Mouse (Mus musculus) liver, adult 10 weeks (tissue): Measurements from ENCODE around the gene Prrc2b. TPM values are rescaled to one million over a fixed set of nuclear protein-coding genes. Genes with fewer than 3 reads are reported as not detected.

Experiments used
- polyA plus RNA-seq: library from polyadenylated mRNA; stranded (reverse); fragments of 350-450 nt; fragmentation: Illumina TruSeq; extraction: RNeasy Lipid Tissue Mini Kit (QIAGEN cat#74804); gene quantifications from one replicate; pipeline ENCODE4 v1.2.3, GENCODE M21; 2014; ENCODE audit warnings: low read depth, low replicate concordance

The Prrc2b gene
- 7.5 TPM for polyA plus RNA-seq

GRCm38 (mm10) chr2:32150924-32151659 lies at the start of gene Prrc2b:
Gene Prrc2b (plus strand): TSS chr2:32151082.

GRCm38 (mm10) chr2:32235886-32236759 lies 85.2 kb downstream of the Prrc2b start, which contains the start of gene Pomt1:
Gene Pomt1 (plus strand): TSS chr2:32236590.

GRCm38 (mm10) chr2:32259657-32260417 lies 109.0 kb downstream of the Prrc2b start, which contains the start of gene Uck1:
Gene Uck1 (minus strand): TSS chr2:32260159.

Other genes with a start within 250 kb of the Prrc2b start
- gene Aif1l, start 200.9 kb upstream of the Prrc2b start, polyA plus RNA-seq, result 0.56 TPM
- 11.0 TPM for gene Nup214, start 176.6 kb upstream of the Prrc2b start, polyA plus RNA-seq
- 0.19 TPM for gene Fam78a, start 66.2 kb upstream of the Prrc2b start, polyA plus RNA-seq
- not detected for gene Plpp7, start 55.6 kb upstream of the Prrc2b start, polyA plus RNA-seq
- 4.2 TPM for gene Pomt1, start 85.5 kb downstream of the Prrc2b start, polyA plus RNA-seq
- gene Uck1, start 109.1 kb downstream of the Prrc2b start, polyA plus RNA-seq, result 8.1 TPM
- gene Golga2, start 136.3 kb downstream of the Prrc2b start, polyA plus RNA-seq, result 6.7 TPM
- 280 TPM for gene Swi5, start 137.0 kb downstream of the Prrc2b start, polyA plus RNA-seq
- 5.5 TPM for gene Ciz1, start 201.2 kb downstream of the Prrc2b start, polyA plus RNA-seq
- not detected for gene Dnm1, start 202.3 kb downstream of the Prrc2b start, polyA plus RNA-seq
- gene 1110008P14Rik, start 230.9 kb downstream of the Prrc2b start, polyA plus RNA-seq, result 1.6 TPM
- gene Lcn2, start 237.2 kb downstream of the Prrc2b start, polyA plus RNA-seq, result 10.6 TPM
- 2.7 TPM for gene Ptges2, start 244.8 kb downstream of the Prrc2b start, polyA plus RNA-seq